Mouse (Mus musculus) adipocyte (in vitro differentiated cells): ENCODE data around the gene Tiparp.
A peak's percentile ranks its signal among the peaks of the same experiment; 100 is the strongest.

Experiments
- DNase-seq: peaks from one replicate; pipeline ENCODE4 v3.0.0-alpha.2; 2016; ENCODE audit warnings: low spot score

The Tiparp gene

GRCm38 (mm10) chr3:65585291-65585690 is 57.1 kb downstream of the Tiparp start:
- no peak for DNase-seq

GRCm38 (mm10) chr3:65585823-65586482 is 57.7 kb downstream of the Tiparp start:
- DNase-seq: no peak

DNA sequence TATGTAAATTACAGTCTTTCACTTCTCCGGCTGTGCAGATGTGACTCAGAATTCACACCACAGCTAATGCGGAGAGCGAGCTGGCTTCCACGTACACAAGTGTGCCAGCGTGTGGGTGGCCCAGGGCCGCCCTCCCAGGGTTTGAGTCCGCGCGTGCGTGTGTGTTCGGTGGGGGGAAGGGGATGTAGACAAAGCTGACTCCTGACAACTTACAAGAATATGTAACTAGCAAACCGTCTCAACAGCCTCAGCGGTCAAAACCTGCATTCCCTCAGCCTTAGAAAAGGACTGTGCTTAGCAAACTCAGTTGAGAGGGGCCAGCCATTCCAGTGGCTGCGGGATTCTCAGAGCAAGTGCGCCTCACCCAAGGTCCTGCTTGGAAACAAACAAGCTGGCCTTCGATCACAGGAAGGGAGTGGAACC is 58.3 kb downstream of the Tiparp start:
- DNase-seq: no peak

GRCm38 (mm10) chr3:65586966-65587365 is 58.8 kb downstream of the Tiparp start:
- DNase-seq: no peak

- DNase-seq: no peak
Observed at GRCm38 (mm10) chr3:65588424-65588823, 60.2 kb downstream of the Tiparp start.

- DNase-seq: no peak
Observed at GRCm38 (mm10) chr3:65592850-65593249, 64.6 kb downstream of the Tiparp start.

DNA sequence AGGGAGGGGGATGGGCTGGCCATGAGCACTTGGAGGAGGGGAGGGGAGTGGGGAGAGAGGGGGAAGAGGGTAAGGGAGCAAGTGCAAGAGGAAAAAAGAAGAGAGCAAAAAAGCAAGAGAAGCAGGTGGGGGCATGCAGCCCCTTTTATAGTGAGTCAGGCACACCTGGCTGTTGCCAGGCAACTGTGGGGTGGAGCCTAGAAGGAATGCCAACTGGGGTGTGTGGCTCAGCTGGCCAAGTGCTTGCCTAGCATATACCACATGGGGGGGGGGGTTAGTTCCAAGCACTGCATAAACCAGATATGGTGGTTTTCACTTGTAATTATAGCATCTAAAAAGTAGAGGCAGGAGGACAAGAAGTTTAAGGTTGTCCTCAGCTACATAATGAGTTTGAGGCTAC is 66.3 kb downstream of the Tiparp start:
- no peak for DNase-seq

DNA sequence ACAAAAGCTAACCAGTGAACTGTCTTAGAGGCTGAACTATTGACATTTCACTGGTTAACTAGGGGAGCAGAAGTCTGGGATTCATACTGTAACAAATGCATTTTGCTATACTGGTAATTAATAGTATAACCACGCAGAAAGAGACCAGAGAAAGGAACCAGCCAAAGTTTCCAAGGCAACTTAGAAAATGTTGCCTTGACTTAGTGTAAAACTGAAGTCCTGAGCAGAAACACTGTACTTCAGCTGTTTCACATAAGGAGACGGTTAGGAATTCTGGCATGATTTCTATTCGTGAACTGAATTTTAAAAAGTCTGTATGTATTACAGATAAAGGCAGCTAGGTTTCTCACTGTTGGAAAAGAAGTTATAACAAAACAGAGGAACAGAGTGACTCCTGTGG is 67.0 kb downstream of the Tiparp start:
- DNase-seq: no peak

DNA sequence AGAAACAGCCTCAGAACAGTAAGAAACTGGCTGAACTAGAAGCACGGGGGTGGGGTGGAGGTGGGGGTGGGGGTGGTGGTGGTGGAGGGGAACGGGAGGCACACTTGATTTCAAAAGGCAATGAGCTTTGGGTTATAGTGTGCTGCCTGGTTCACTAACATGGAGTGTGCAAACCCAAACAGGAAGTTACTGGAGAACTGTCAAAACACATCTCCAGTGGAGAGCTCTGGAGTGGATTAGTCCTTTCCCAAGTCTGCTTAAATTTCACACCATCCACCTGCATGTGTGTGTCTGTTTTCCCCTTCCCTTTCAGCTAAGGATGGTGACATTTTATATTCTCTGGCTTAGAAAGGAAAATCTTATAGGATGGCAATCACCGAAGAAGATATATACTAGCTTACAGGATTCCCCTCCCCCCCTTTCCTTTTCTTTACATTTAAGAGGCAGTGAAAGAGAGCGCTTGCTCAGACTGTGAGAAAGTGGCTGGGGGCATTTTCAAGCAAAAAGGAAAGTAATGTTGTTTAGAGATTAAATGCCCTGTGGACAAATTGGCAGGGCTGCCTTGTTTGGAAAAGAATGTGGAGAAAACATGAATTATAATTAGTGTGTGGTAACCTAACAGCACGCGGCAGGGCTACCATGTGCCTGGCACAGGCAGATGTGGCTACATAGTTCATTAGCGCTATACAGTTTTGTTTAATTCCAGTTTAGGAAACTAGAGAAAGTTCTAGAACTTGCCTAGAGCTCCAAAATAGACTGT is 70.0 kb downstream of the Tiparp start:
- peak; percentile 70 for DNase-seq

DNA sequence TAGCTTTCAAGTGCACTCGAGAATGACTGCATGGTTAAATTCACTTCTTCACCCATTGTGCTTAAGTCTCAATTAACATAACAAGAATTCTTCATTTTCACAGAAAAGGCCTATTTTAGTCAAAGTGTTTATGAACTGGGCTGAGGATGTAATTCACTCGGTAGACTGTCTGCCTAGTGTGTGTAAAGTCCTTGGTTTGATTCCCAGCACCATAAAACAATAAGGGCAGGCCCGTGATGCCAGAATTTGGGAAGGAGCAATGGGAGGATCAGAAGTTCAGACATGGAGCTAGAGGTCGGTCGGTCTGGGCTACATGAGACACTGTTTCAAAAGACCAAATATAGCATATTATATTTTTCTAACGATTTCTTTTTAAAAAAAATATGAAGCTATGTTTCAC is 70.9 kb downstream of the Tiparp start:
- DNase-seq: peak; percentile 59

- DNase-seq: peak; percentile 25
Observed at GRCm38 (mm10) chr3:65601291-65602050, 73.3 kb downstream of the Tiparp start.

- DNase-seq: no peak
Observed at GRCm38 (mm10) chr3:65603392-65604055, 75.3 kb downstream of the Tiparp start.
